Mouse (Mus musculus): ENCODE data around the gene 5730480H06Rik.

The 5730480H06Rik gene

DNA sequence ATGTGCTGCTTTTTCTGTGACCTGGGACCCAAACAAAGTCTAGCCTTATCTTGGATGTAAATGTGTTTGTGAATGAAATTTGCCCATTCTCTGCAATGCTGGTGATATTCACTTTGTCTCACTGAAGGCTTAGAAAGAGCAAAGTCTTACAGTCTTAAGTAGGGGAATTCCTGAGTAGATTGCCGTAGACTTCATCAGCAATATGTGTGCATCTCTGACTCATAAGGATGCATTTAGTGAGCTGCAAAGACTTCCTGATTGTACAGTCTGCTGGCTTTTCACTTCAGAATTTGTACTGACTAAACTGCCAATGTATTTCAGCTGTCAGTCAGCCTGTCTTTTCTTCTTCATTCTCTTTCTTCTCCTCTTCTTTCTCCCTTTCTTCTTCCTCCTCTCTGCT is 94.2 kb downstream of the 5730480H06Rik start:
- no peak for DNase-seq (ENCODE audit: low read depth, low spot score)

DNA sequence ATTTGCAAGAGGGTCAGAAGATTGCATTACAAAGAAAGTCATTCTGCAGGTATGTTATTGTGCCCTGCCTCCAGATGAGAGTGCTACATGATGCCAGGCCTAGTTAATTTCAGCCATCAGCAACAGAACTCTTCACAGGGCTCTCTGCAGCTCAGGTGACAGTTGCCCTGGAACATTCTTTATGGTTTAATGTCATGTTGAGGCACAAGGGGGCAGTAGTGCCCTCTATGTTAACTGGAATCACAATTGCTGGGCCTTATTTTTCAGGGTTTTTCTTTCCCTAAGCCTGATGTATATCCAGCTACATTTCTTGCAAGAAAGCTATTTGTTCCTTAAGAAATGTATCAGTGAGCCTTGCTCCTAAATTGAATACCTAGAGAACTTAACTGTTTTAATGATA is 102.7 kb downstream of the 5730480H06Rik start:
- DNase-seq (ENCODE audit: low read depth, low spot score): no peak

DNA sequence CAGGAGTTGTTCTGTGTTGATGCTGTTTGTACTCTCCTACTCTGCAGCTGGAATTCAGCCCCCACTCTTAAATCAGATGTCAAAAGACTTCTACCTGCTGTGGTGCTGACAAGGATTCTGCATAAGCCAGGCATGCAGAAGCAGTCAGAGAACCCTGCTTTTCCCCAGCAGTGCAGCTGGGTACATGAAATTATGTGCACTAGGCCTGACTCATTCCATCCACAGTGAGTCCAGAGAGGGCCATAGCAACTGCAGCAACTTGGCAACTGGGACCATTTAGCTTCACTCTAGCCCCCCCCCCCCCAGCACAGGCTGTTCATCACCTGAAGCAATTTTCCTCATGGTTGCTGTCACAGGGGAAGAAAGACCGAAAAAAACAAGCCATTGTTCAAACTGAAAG is 121.1 kb downstream of the 5730480H06Rik start:
- DNase-seq (ENCODE audit: low read depth, low spot score): no peak

DNA sequence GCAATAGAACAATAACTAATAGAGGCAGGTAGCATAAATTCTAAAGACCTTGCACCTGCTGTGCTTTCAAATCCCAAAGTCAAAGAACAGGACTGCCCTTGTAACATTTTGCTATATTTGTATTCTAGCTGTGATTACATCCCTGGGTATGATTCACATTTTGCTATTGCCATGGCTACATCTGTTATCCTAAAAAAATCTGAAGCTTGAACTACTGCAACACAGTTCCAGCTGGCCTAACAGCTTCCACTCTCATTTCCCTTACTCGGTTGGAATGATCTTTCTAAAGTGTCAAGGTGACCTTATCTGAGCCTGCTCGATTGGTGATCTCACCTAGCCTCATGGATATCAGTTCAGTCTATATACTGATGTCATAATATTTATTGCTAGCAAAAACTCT is 132.5 kb downstream of the 5730480H06Rik start:
- no peak for DNase-seq (ENCODE audit: low read depth, low spot score)

Measured in CD4-positive helper T cell, adult 2 months (primary cell).